Mouse (Mus musculus): ENCODE measurements around the gene Tmem202. TPM values are rescaled to one million over a fixed set of nuclear protein-coding genes. Genes with fewer than 3 reads are reported as not detected.

The Tmem202 gene
- polyA plus RNA-seq, 1 experiment: not detected

- Histone ChIP-seq H3K27ac (ENCODE audit: insufficient read depth, low read depth, low read length) (no peak overlapping the region), H3K4me1 (ENCODE audit: control insufficient read depth, insufficient read depth, low read length) (no peaks in the 10 kb centered on the region), H3K27me3 (replicated peaks; ENCODE audit: control insufficient read depth, insufficient read depth, low read length) (no peaks in the 10 kb centered on the region), H3K4me3 (ENCODE audit: insufficient read depth, low read depth, low read length) (no peak overlapping the region), H3K36me3 (ENCODE audit: control insufficient read depth, insufficient read depth, low read length) (no peaks in the 10 kb centered on the region)
- TF ChIP-seq POLR2A (IDR thresholded peaks at IDR 0.05; ENCODE audit: low read depth, low read length) (no peak), CTCF (conservative IDR thresholded peaks at IDR 0.05; ENCODE audit: insufficient read depth, insufficient read length, low read depth, low read length) (no peak)
- WGBS: 75% methylated on average over 5 of the region's 5 CpGs
- DNase-seq: no peak
Observed at GRCm38 (mm10) chr9:59551017-59551416, 11.4 kb upstream of the Tmem202 start.

GRCm38 (mm10) chr9:59550077-59550476, 10.4 kb upstream of the Tmem202 start:
- DNase-seq: no peak
- no peaks in the 10 kb centered on the region for H3K4me1 ChIP-seq (ENCODE audit: control insufficient read depth, insufficient read depth, low read length)
- WGBS: 87% methylated on average over 4 of the region's 4 CpGs
- H3K27me3 ChIP-seq (replicated peaks; ENCODE audit: control insufficient read depth, insufficient read depth, low read length): no peaks in the 10 kb centered on the region
- no peak overlapping the region for H3K27ac ChIP-seq (ENCODE audit: insufficient read depth, low read depth, low read length)
- no peak overlapping the region for H3K4me3 ChIP-seq (ENCODE audit: insufficient read depth, low read depth, low read length)
- no peaks in the 10 kb centered on the region for H3K36me3 ChIP-seq (ENCODE audit: control insufficient read depth, insufficient read depth, low read length)
- TF ChIP-seq CTCF (conservative IDR thresholded peaks at IDR 0.05; ENCODE audit: insufficient read depth, insufficient read length, low read depth, low read length): no peak
- no peak for TF ChIP-seq POLR2A (IDR thresholded peaks at IDR 0.05; ENCODE audit: low read depth, low read length)

- no peaks in the 10 kb centered on the region for H3K27me3 ChIP-seq (replicated peaks; ENCODE audit: control insufficient read depth, insufficient read depth, low read length)
- H3K36me3 ChIP-seq (ENCODE audit: control insufficient read depth, insufficient read depth, low read length): no peaks in the 10 kb centered on the region
- WGBS: 52% methylated on average over 2 of the region's 2 CpGs
- no peaks in the 10 kb centered on the region for H3K4me1 ChIP-seq (ENCODE audit: control insufficient read depth, insufficient read depth, low read length)
- H3K4me3 ChIP-seq (ENCODE audit: insufficient read depth, low read depth, low read length): no peak overlapping the region
- no peak for DNase-seq
- TF ChIP-seq POLR2A (IDR thresholded peaks at IDR 0.05; ENCODE audit: low read depth, low read length): no peak
- no peak overlapping the region for H3K27ac ChIP-seq (ENCODE audit: insufficient read depth, low read depth, low read length)
Observed at GRCm38 (mm10) chr9:59548961-59549487, 9.4 kb upstream of the Tmem202 start.

GRCm38 (mm10) chr9:59547869-59548268, 8.2 kb upstream of the Tmem202 start:
- Histone ChIP-seq H3K27me3 (replicated peaks; ENCODE audit: control insufficient read depth, insufficient read depth, low read length) (no peaks in the 10 kb centered on the region), H3K36me3 (ENCODE audit: control insufficient read depth, insufficient read depth, low read length) (no peaks in the 10 kb centered on the region), H3K4me1 (ENCODE audit: control insufficient read depth, insufficient read depth, low read length) (no peaks in the 10 kb centered on the region), H3K4me3 (ENCODE audit: insufficient read depth, low read depth, low read length) (no peak overlapping the region), H3K27ac (ENCODE audit: insufficient read depth, low read depth, low read length) (no peak overlapping the region)
- WGBS: 63% methylated on average over 1 of the region's 1 CpGs
- DNase-seq: peak; percentile 56
- no peak for TF ChIP-seq CTCF (conservative IDR thresholded peaks at IDR 0.05; ENCODE audit: insufficient read depth, insufficient read length, low read depth, low read length)
- TF ChIP-seq POLR2A (IDR thresholded peaks at IDR 0.05; ENCODE audit: low read depth, low read length): no peak

- H3K27me3 ChIP-seq (replicated peaks; ENCODE audit: control insufficient read depth, insufficient read depth, low read length): no peaks in the 10 kb centered on the region
- H3K4me3 ChIP-seq (ENCODE audit: insufficient read depth, low read depth, low read length): no peak overlapping the region
- H3K36me3 ChIP-seq (ENCODE audit: control insufficient read depth, insufficient read depth, low read length): no peaks in the 10 kb centered on the region
- no peak for DNase-seq
- TF ChIP-seq CTCF (conservative IDR thresholded peaks at IDR 0.05; ENCODE audit: insufficient read depth, insufficient read length, low read depth, low read length) (no peak), POLR2A (IDR thresholded peaks at IDR 0.05; ENCODE audit: low read depth, low read length) (no peak)
- 69% methylated on average over 5 of the region's 5 CpGs for WGBS
- H3K27ac ChIP-seq (ENCODE audit: insufficient read depth, low read depth, low read length): no peak overlapping the region
- H3K4me1 ChIP-seq (ENCODE audit: control insufficient read depth, insufficient read depth, low read length): peaks cover 5% of the 10 kb centered on the region; the same call in 1 of the 2 replicates
Observed at GRCm38 (mm10) chr9:59544739-59545138, 5.1 kb upstream of the Tmem202 start.

- no peak for TF ChIP-seq CTCF (conservative IDR thresholded peaks at IDR 0.05; ENCODE audit: insufficient read depth, insufficient read length, low read depth, low read length)
- TF ChIP-seq POLR2A (IDR thresholded peaks at IDR 0.05; ENCODE audit: low read depth, low read length): no peak
Observed at GRCm38 (mm10) chr9:59542766-59543324, 3.2 kb upstream of the Tmem202 start.

DNA sequence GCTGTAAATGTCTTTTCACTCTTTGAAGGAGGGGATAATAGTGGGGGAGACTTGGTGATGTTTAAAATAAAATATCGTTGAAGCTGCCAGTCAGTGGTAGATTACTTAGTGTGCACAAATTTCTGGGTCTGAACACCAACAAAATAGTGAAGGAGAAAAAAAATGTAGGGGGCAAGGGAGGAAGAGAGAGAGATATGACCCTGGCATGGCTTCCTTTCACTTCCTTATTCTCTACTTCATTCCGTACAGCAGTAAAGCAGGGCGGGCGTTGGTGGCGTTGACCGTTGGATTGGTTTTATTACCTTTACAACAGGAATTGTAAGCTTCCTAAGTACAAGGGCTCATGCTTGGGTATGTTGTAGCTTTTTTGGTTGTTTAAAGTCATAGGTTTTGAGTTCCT, 2.0 kb upstream of the Tmem202 start:
- Histone ChIP-seq H3K27me3 (replicated peaks; ENCODE audit: control insufficient read depth, insufficient read depth, low read length) (no peaks in the 10 kb centered on the region), H3K27ac (ENCODE audit: insufficient read depth, low read depth, low read length) (no peak overlapping the region), H3K4me1 (ENCODE audit: control insufficient read depth, insufficient read depth, low read length) (peaks cover 5% of the 10 kb centered on the region; the same call in 1 of the 2 replicates), H3K36me3 (ENCODE audit: control insufficient read depth, insufficient read depth, low read length) (no peaks in the 10 kb centered on the region), H3K4me3 (ENCODE audit: insufficient read depth, low read depth, low read length) (no peak overlapping the region)
- WGBS: 87% methylated on average over 6 of the region's 6 CpGs
- no peak for DNase-seq
- TF ChIP-seq POLR2A (IDR thresholded peaks at IDR 0.05; ENCODE audit: low read depth, low read length): no peak
- no peak for TF ChIP-seq CTCF (conservative IDR thresholded peaks at IDR 0.05; ENCODE audit: insufficient read depth, insufficient read length, low read depth, low read length)

More at GRCm38 (mm10) chr9:59542766-59543324, 3.2 kb upstream of the Tmem202 start:
- H3K27ac ChIP-seq (ENCODE audit: insufficient read depth, low read depth, low read length): no peak overlapping the region
- no peaks in the 10 kb centered on the region for H3K27me3 ChIP-seq (replicated peaks; ENCODE audit: control insufficient read depth, insufficient read depth, low read length)
- no peaks in the 10 kb centered on the region for H3K36me3 ChIP-seq (ENCODE audit: control insufficient read depth, insufficient read depth, low read length)
- H3K4me1 ChIP-seq (ENCODE audit: control insufficient read depth, insufficient read depth, low read length): peaks cover 5% of the 10 kb centered on the region; the same call in 1 of the 2 replicates
- H3K4me3 ChIP-seq (ENCODE audit: insufficient read depth, low read depth, low read length): no peak overlapping the region
- no peak for DNase-seq
